ENCODE assay signal across 16 mouse cellular contexts in the genomic region with DNA sequence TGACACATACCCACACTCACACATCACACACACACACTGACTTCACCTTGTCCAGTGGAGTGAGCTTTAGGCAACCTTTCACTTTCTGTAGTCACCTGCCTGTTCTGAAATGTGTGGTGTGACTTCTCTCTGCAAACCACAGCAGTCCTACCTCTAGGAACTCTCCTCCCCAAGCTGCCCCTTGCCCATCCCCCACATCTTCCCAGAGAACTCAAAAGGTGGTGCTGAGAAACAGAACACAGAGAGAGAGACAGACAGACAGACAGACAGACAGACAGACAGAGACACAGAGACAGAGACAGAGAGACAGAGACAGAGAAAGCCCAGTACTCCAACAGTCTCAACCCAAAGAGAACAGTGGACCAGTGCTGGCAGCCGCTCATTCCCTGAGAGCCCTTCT. TPM values are rescaled to one million over a fixed set of nuclear protein-coding genes. Genes with fewer than 3 reads are reported as not detected.
A peak's percentile ranks its signal among the peaks of the same experiment; 100 is the strongest.
DNase-seq lines count a peak whose midpoint lies in the region; ATAC-seq and TF ChIP-seq lines count a peak whose summit lies in the region.
"Had no signal": no experiment of that assay in that cellular context is flagged by ENCODE, and none has a peak within 500 bp of the region (broad histone marks: within the 10 kb centered on the region; RNA-seq: fewer than 3 reads in every experiment).

No protein-coding gene starts in this region.

- H3K27me3 ChIP-seq in limb, embryonic 12.5 days: peaks cover 78% of the 10 kb centered on the region
- peaks cover 83% of the 10 kb centered on the region for H3K27me3 ChIP-seq in limb, embryonic 10.5 days (ENCODE audit: low read depth, poor library complexity, severe bottlenecking)
- H3K27me3 ChIP-seq in forebrain, embryonic 14.5 days (replicated peaks; ENCODE audit: control insufficient read depth, insufficient read depth, low read length): peaks cover 40% of the 10 kb centered on the region
- peaks cover 79% of the 10 kb centered on the region for H3K27me3 ChIP-seq in midbrain, embryonic 10.5 days (ENCODE audit: low read depth, poor library complexity, severe bottlenecking)
- peaks cover 6% of the 10 kb centered on the region for H3K27me3 ChIP-seq in splenic B cell, adult 2 months (ENCODE audit: control insufficient read depth, insufficient read depth, low read length, poor library complexity, severe bottlenecking)
- peaks cover 57% of the 10 kb centered on the region for H3K27me3 ChIP-seq in lung, postnatal 0 days (replicated peaks; ENCODE audit: insufficient read depth, low read length)

- 0% methylated on average over 1 of the region's 1 CpGs for WGBS in limb, embryonic 12.5 days
- WGBS in limb, embryonic 10.5 days: 0% methylated on average over 1 of the region's 1 CpGs
- 11% methylated on average over 1 of the region's 1 CpGs for WGBS in forebrain, embryonic 14.5 days
- 4% methylated on average over 1 of the region's 1 CpGs for WGBS in midbrain, embryonic 10.5 days
- 10% methylated on average over 1 of the region's 1 CpGs for WGBS in lung, postnatal 0 days

- H3K9me3 ChIP-seq in limb, embryonic 12.5 days: no peaks in the 10 kb centered on the region
- H3K9me3 ChIP-seq in limb, embryonic 10.5 days (replicated peaks): no peaks in the 10 kb centered on the region
- no peaks in the 10 kb centered on the region for H3K9me3 ChIP-seq in forebrain, embryonic 14.5 days (replicated peaks; ENCODE audit: control insufficient read depth, low read length)
- H3K9me3 ChIP-seq in midbrain, embryonic 10.5 days (replicated peaks): no peaks in the 10 kb centered on the region
- no peaks in the 10 kb centered on the region for H3K9me3 ChIP-seq in lung, postnatal 0 days (ENCODE audit: low read length)
- H3K9me3 ChIP-seq: stomach, embryonic 15.5 days had no signal

- H3K4me1 ChIP-seq in limb, embryonic 12.5 days (replicated peaks): peaks cover 60% of the 10 kb centered on the region
- H3K4me1 ChIP-seq in limb, embryonic 10.5 days: peaks cover 70% of the 10 kb centered on the region
- H3K4me1 ChIP-seq in forebrain, embryonic 14.5 days (ENCODE audit: control insufficient read depth, insufficient read depth, low read length): peaks cover 18% of the 10 kb centered on the region
- H3K4me1 ChIP-seq in midbrain, embryonic 10.5 days: peaks cover 53% of the 10 kb centered on the region
- peaks cover 8% of the 10 kb centered on the region; the same call in 1 of the 2 replicates for H3K4me1 ChIP-seq in lung, postnatal 0 days (ENCODE audit: insufficient read depth, low read depth, low read length)

- peak overlapping the region; percentile 53 for H3K4me2 ChIP-seq in limb, embryonic 12.5 days
- H3K4me2 ChIP-seq in forebrain, embryonic 14.5 days (ENCODE audit: low read length): peak overlapping the region; percentile 53
- H3K4me2 ChIP-seq in lung, postnatal 0 days (replicated peaks; ENCODE audit: low read depth, low read length): no peak overlapping the region

- H3K27ac ChIP-seq in limb, embryonic 12.5 days: no peak overlapping the region
- no peak overlapping the region for H3K27ac ChIP-seq in limb, embryonic 10.5 days
- peak overlapping the region; percentile 96 for H3K27ac ChIP-seq in forebrain, embryonic 14.5 days (ENCODE audit: low read depth, low read length)
- peak overlapping the region; percentile 61; the same call in 1 of the 2 replicates for H3K27ac ChIP-seq in midbrain, embryonic 10.5 days (replicated peaks)
- no peak overlapping the region for H3K27ac ChIP-seq in lung, postnatal 0 days (ENCODE audit: low read length)
- H3K27ac ChIP-seq: heart, adult 2 months; stomach, embryonic 15.5 days had no signal

- no peak overlapping the region for H3K4me3 ChIP-seq in limb, embryonic 12.5 days (replicated peaks)
- H3K4me3 ChIP-seq in limb, embryonic 10.5 days: no peak overlapping the region
- H3K4me3 ChIP-seq in forebrain, embryonic 14.5 days (ENCODE audit: low read depth, low read length): peak overlapping the region; percentile 45
- peak overlapping the region; percentile 53 for H3K4me3 ChIP-seq in midbrain, embryonic 10.5 days
- H3K4me3 ChIP-seq in lung, postnatal 0 days (ENCODE audit: low read depth, low read length): no peak overlapping the region
- H3K4me3 ChIP-seq: heart, adult 2 months; stomach, embryonic 15.5 days had no signal

- no peak overlapping the region for H3K9ac ChIP-seq in limb, embryonic 12.5 days (replicated peaks)
- peak overlapping the region; percentile 82 for H3K9ac ChIP-seq in forebrain, embryonic 14.5 days (ENCODE audit: low read length)
- no peak overlapping the region for H3K9ac ChIP-seq in lung, postnatal 0 days (replicated peaks; ENCODE audit: low read depth)
- H3K9ac ChIP-seq: stomach, embryonic 15.5 days had no signal

- TF ChIP-seq CTCF in lung, postnatal 0 days (IDR thresholded peaks at IDR 0.05): no peak

- H3K36me3 ChIP-seq in limb, embryonic 12.5 days: no peaks in the 10 kb centered on the region
- no peaks in the 10 kb centered on the region for H3K36me3 ChIP-seq in limb, embryonic 10.5 days
- peaks cover 29% of the 10 kb centered on the region for H3K36me3 ChIP-seq in forebrain, embryonic 14.5 days (ENCODE audit: control insufficient read depth, insufficient read depth, low read length)
- H3K36me3 ChIP-seq in midbrain, embryonic 10.5 days: no peaks in the 10 kb centered on the region
- H3K36me3 ChIP-seq in splenic B cell, adult 2 months (ENCODE audit: control insufficient read depth, insufficient read depth, low read length, poor library complexity, severe bottlenecking): no peaks in the 10 kb centered on the region
- no peaks in the 10 kb centered on the region for H3K36me3 ChIP-seq in lung, postnatal 0 days (ENCODE audit: insufficient read depth, low read length)
- H3K36me3 ChIP-seq: stomach, embryonic 15.5 days had no signal

- no peak for TF ChIP-seq EP300 in lung, postnatal 0 days (IDR thresholded peaks at IDR 0.05)

- ATAC-seq in limb, embryonic 12.5 days (ENCODE audit: insufficient number of reproducible peaks, insufficient read depth, low FRiP score, low TSS enrichment, low read depth): no peak
- ATAC-seq in forebrain, embryonic 14.5 days: no peak
- ATAC-seq in lung, postnatal 0 days: no peak

- no peak for DNase-seq in limb, embryonic 10.5 days (ENCODE audit: low spot score)
- no peak for DNase-seq in forebrain, embryonic 14.5 days (ENCODE audit: low spot score)
- DNase-seq in midbrain, embryonic 10.5 days (ENCODE audit: low spot score): no peak
- DNase-seq in splenic B cell, adult 2 months (ENCODE audit: low read depth, low spot score): peak; percentile 30
- no peak for DNase-seq in adrenal gland, postnatal 25 days
- no peak for DNase-seq in lung, postnatal 0 days (ENCODE audit: low spot score)
- DNase-seq in embryo, embryonic 10 days (ENCODE audit: low spot score): no peak
- DNase-seq: cerebellum, adult 11 months; heart, adult 2 months; heart, postnatal 4 days; layer of hippocampus, postnatal 36 days; lung, postnatal 4 days; right cerebral cortex, postnatal 25 days had no signal

RNA-seq across cellular contexts. Expression of a gene that starts 8.4 kb away (rescaled TPM):
- 109 and 120 TPM in 2 replicates for polyA plus RNA-seq in limb, embryonic 12.5 days (2016; fragmentation: Nextera tagmentation; extraction: Ambion mirVana)
- polyA plus RNA-seq in limb, embryonic 10.5 days (2016; fragmentation: Nextera tagmentation; extraction: Ambion mirVana): 9.5 and 33.2 TPM in 2 replicates
- 13.5 and 20.1 TPM in 2 replicates for polyA plus RNA-seq in forebrain, embryonic 14.5 days (2014; fragmentation: Nextera tagmentation; extraction: Ambion mirVana)
- polyA plus RNA-seq in midbrain, embryonic 10.5 days (2016; fragmentation: Nextera tagmentation; extraction: Ambion mirVana): 7.4 and 15.4 TPM in 2 replicates
- total RNA-seq in adrenal gland, postnatal 25 days (2021): 10.0 and 13.3 TPM in 2 replicates
- 21.6 and 28.5 TPM in 2 replicates for polyA plus RNA-seq in lung, postnatal 0 days (2015; fragmentation: Nextera tagmentation; extraction: Ambion mirVana)
- total RNA-seq: neutrophil, adult 5-6 weeks had no signal

RNA-seq across cellular contexts. Expression of a gene that starts 8.4 kb away (rescaled TPM):
- 1.4 and 1.8 TPM in 2 replicates for polyA plus RNA-seq in limb, embryonic 12.5 days (2016; fragmentation: Nextera tagmentation; extraction: Ambion mirVana)
- 0.11 TPM in 1 of 2 replicates, not detected in the other for polyA plus RNA-seq in limb, embryonic 10.5 days (2016; fragmentation: Nextera tagmentation; extraction: Ambion mirVana)
- 118 and 123 TPM in 2 replicates for polyA plus RNA-seq in forebrain, embryonic 14.5 days (2014; fragmentation: Nextera tagmentation; extraction: Ambion mirVana)
- 5.2 and 8.1 TPM in 2 replicates for polyA plus RNA-seq in midbrain, embryonic 10.5 days (2016; fragmentation: Nextera tagmentation; extraction: Ambion mirVana)
- 0.64 and 1.7 TPM in 2 replicates for total RNA-seq in adrenal gland, postnatal 25 days (2021)
- polyA plus RNA-seq in lung, postnatal 0 days (2015; fragmentation: Nextera tagmentation; extraction: Ambion mirVana): not detected in 2 replicates

RNA-seq across cellular contexts. Expression of a gene that starts 53.9 kb away (rescaled TPM):
- 16.1 and 18.4 TPM in 2 replicates for polyA plus RNA-seq in limb, embryonic 12.5 days (2016; fragmentation: Nextera tagmentation; extraction: Ambion mirVana)
- polyA plus RNA-seq in limb, embryonic 10.5 days (2016; fragmentation: Nextera tagmentation; extraction: Ambion mirVana): 20.5 and 21.0 TPM in 2 replicates
- polyA plus RNA-seq in forebrain, embryonic 14.5 days (2014; fragmentation: Nextera tagmentation; extraction: Ambion mirVana): 5.3 and 6.0 TPM in 2 replicates
- 13.4 and 14.1 TPM in 2 replicates for polyA plus RNA-seq in midbrain, embryonic 10.5 days (2016; fragmentation: Nextera tagmentation; extraction: Ambion mirVana)
- 23.6 and 35.1 TPM in 2 replicates for total RNA-seq in adrenal gland, postnatal 25 days (2021)
- polyA plus RNA-seq in lung, postnatal 0 days (2015; fragmentation: Nextera tagmentation; extraction: Ambion mirVana): 6.4 and 6.8 TPM in 2 replicates

RNA-seq across cellular contexts. Expression of a gene that starts 57.3 kb away (rescaled TPM):
- polyA plus RNA-seq in limb, embryonic 12.5 days (2016; fragmentation: Nextera tagmentation; extraction: Ambion mirVana): 33.6 and 35.3 TPM in 2 replicates
- polyA plus RNA-seq in limb, embryonic 10.5 days (2016; fragmentation: Nextera tagmentation; extraction: Ambion mirVana): 21.8 and 26.1 TPM in 2 replicates
- 75.1 and 81.1 TPM in 2 replicates for polyA plus RNA-seq in forebrain, embryonic 14.5 days (2014; fragmentation: Nextera tagmentation; extraction: Ambion mirVana)
- polyA plus RNA-seq in midbrain, embryonic 10.5 days (2016; fragmentation: Nextera tagmentation; extraction: Ambion mirVana): 32.2 and 39.9 TPM in 2 replicates
- 18.2 and 29.6 TPM in 2 replicates for total RNA-seq in adrenal gland, postnatal 25 days (2021)
- polyA plus RNA-seq in lung, postnatal 0 days (2015; fragmentation: Nextera tagmentation; extraction: Ambion mirVana): 30.8 and 34.3 TPM in 2 replicates

Comparison
In these comparisons a context has a peak if more than half of its experiments do, and no peak if none do; other contexts are left out.
1. H3K27ac ChIP-seq: peak in forebrain, embryonic 14.5 days (single experiment) and midbrain, embryonic 10.5 days (single experiment); none in limb, embryonic 12.5 days (single experiment), limb, embryonic 10.5 days (single experiment) and lung, postnatal 0 days (single experiment).
2. H3K4me3 ChIP-seq: peak in forebrain, embryonic 14.5 days (single experiment) and midbrain, embryonic 10.5 days (single experiment); none in limb, embryonic 12.5 days (single experiment), limb, embryonic 10.5 days (single experiment) and lung, postnatal 0 days (single experiment).
3. RNA of a gene that starts 8.4 kb away (polyA plus RNA-seq): 118 to 123 TPM in forebrain, embryonic 14.5 days; 5.2 to 8.1 TPM in midbrain, embryonic 10.5 days, 1.4 to 1.8 TPM in limb, embryonic 12.5 days, 0.11 TPM in limb, embryonic 10.5 days and not detected in lung, postnatal 0 days; every median in the first group is over 10 times any median in the second.